Mouse (Mus musculus): ENCODE measurements around the gene Arl8a.
"Not testable (repeated sequence)": the region's sequence is repeated elsewhere in the genome, so short reads cannot be mapped to it uniquely, and the experiment has no call there.

Gene Arl8a

GRCm38 (mm10) chr1:135170299-135170698 is 23.7 kb downstream of the Arl8a start:
- DNase-seq: no peak

GRCm38 (mm10) chr1:135171202-135171601 is 24.6 kb downstream of the Arl8a start:
- DNase-seq: no peak

DNA sequence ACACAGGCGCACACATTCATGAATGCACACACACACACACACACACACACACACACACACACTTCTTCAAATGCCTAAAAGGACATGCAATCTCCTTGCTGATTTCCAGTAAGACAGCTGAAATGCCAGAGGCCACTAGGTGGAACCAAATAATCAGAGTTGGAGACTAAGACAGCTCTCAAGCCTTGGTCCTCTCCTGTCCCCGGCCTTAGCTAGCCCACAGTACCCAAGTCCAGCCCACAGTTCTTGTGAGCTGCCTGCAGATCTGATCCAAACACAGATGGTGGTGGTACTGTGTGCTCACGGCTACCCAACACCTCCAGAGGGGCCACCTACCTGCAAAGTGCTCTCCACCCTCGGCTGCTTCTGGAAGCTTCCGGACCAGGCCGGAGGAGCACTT is 25.4 kb downstream of the Arl8a start:
- peak; percentile 76 for DNase-seq

- DNase-seq: no peak
These were observed 26.7 kb downstream of the Arl8a start for GRCm38 (mm10) chr1:135173311-135173710.

GRCm38 (mm10) chr1:135175176-135175575 is 28.6 kb downstream of the Arl8a start:
- no peak for DNase-seq

DNA sequence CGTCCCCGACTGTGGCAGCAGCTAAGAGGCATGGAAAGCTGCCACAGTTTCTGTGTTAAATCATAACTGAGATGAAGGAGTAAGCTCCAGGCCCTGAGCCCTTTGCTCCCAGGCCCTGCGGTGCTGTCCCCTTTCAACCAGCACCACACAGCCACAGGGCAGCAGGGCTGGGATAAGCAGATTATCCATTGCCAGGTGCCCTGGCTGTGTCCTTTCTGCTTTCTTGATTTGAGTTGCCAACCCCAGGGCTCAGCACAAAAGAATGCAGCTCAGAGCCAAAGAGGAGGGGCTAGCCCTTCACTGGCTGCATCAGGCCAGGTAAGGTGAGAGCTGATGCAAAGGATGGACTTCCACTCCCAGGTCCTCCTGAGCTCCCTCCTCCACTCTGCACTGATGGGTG is 31.1 kb downstream of the Arl8a start:
- DNase-seq: no peak

DNA sequence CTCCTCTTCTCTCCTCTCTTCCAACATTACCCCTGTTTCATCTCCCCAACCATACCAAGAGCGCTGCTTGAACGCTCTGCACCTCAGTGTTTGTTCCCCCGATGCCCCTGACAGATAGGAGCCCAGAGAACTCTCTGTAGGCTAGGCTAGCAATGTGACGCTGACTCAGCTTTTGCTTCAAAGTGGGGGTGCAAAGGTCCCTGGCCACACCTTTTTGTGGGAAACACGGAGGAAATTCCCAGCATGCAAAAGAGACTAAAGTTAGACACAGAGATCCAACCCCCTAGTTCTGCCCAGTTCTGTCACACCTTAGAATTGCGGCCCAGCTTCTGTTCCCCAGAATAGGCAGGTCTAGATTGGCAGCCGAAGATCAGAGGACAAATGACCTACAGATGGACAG is 32.2 kb downstream of the Arl8a start:
- no peak for DNase-seq

DNA sequence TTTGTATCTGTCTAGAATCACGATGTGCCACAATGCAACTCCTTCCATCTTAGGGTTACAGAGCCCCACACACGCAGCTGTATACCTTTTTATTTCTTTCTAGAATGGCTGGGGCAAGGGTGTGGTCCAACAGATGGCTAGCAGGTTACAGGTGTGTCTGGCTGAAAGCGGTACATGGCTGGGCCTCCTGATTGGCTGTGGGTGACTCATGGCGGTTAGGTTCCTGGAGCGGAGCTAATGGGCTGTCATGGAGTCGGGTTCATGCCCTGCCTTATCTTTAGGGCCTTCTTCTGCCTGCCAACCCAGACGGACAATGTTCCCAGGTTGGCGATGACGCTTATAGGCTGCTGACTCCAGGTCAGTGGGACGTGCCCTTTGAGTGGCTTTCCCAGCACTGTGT is 34.2 kb downstream of the Arl8a start:
- DNase-seq: no peak

- DNase-seq: no peak
These were observed 34.7 kb downstream of the Arl8a start for GRCm38 (mm10) chr1:135181275-135181674.

- DNase-seq: no peak
These were observed 35.4 kb downstream of the Arl8a start for GRCm38 (mm10) chr1:135181880-135182623.

DNA sequence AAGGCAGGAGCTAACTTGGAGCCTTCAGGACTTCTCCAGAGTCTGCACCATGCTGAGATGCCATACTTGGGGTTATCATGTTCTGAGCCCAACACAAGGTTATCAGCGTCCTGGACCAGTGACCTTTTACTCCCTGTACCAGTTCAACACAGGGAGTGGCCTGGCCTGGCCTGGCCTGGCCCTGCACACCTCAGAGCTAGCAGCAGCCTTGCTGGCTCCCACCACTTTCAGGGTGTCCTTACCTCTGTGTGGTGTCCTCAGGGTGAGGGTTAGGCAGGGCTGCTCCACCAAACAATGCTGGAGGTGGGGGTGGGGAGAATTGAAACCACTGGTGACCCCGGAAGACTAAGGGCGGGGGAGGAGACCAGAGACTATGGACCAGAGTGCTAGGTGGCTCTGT is 36.4 kb downstream of the Arl8a start:
- DNase-seq: no peak

GRCm38 (mm10) chr1:135183448-135183847 is 36.8 kb downstream of the Arl8a start:
- no peak for DNase-seq

DNA sequence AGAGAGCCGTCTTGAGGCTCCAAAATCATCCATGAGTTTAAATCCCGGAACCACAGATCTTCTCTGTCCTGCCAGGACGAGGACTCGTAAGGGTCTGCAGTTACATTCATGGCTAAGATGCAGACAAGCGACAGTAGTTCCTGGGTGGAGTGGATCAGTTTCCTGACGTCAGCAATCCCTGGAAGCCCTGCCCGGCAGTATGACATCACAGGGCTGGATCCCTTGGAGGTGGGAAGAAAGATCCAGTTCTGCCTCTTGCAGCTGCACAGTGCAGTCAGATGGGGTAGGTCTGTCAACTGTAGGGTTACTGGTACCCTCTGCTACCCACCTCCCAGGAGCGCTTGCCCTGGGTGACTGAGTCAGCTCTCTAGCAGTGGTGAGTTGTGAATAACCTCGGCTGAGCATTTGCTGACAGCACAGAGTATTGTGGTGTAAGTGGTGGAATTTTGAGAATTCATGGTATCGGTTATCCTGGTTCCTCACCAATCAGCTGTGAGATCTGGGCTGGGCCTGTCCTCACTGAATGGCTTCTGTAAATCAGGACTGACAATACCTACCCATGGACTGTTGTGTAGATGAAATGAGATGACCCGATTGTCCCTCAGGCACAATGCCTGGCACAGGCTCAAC is 37.4 kb downstream of the Arl8a start:
- DNase-seq: no peak

- DNase-seq: no peak
These were observed 39.3 kb downstream of the Arl8a start for GRCm38 (mm10) chr1:135185936-135186335.

DNA sequence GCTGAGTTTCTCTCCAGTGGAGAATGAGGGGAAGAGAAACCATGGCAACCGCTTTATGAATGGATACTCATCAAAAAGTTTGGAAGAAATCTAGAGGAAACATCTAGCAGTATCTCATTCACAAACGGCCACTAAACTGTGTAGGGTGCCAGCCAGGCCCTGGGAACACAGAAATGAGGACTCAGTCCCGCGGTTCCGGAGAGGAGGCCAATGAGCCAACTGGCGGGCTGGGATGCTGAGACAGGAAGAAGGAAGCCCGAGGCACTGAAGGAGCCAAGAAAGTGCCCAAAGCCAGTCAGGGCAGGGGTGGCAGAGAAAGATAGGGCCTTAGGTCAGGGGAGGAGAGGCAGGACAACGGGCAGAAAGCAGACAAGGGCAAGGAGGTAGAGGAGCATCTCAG is 39.8 kb downstream of the Arl8a start:
- DNase-seq: no peak

DNA sequence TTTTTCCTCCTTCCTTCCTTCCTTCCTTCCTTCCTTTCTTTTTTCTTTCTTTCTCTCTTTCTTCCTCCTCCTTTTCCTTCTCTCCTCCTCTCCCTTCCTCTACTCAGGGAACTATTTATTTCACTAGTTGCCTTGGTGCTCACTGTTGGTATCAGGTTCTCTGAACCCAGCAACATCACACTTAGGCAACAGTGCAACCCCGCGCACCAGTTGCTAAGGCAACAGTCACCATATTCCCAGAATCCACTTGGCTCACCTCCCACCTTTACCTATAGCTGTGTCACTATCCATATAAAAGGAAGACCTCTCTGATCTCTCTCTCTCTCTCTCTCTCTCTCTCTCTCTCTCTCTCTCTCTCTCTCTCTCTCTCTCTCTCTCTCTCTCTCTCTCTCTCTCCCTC is 40.4 kb downstream of the Arl8a start:
- not testable (repeated sequence) for DNase-seq

- no peak for DNase-seq
These were observed 41.6 kb downstream of the Arl8a start for GRCm38 (mm10) chr1:135188197-135188596.

- no peak for DNase-seq
These were observed 42.6 kb downstream of the Arl8a start for GRCm38 (mm10) chr1:135189186-135189585.

DNA sequence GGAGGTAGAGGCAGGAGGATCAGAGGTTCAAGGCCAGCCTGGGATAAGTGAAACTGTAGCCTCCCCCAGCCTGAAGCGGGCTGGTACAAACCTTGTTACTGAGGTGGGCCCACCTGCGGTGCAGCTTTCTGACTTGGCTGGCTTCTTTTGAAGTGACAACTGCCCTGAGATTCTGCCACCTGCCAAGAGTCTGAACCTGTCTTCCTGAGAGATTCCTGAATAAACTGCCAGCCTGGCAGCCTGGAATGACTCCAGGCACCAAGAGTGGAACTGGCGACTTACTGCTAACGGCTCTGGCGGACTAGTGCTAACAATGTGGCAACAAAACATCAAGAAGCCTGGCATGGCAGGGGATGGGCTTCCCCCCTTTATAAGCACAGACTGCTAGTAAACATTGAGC is 47.7 kb downstream of the Arl8a start:
- not testable (repeated sequence) for DNase-seq

GRCm38 (mm10) chr1:135195907-135196440 is 49.4 kb downstream of the Arl8a start:
- no peak for DNase-seq

- no peak for DNase-seq
These were observed 51.8 kb downstream of the Arl8a start for GRCm38 (mm10) chr1:135198412-135198811.

- peak; percentile 23 for DNase-seq
These were observed 52.6 kb downstream of the Arl8a start for GRCm38 (mm10) chr1:135199014-135199819.

GRCm38 (mm10) chr1:135200400-135200799 is 53.8 kb downstream of the Arl8a start:
- no peak for DNase-seq

Measured in lung, postnatal 14 days (tissue).